Mouse (Mus musculus): ENCODE data around the gene Cyp17a1. TPM values are rescaled to one million over a fixed set of nuclear protein-coding genes. Genes with fewer than 3 reads are reported as not detected.

Cyp17a1 gene
- not detected in 2 replicates for polyA plus RNA-seq (2016; fragmentation: Nextera tagmentation; extraction: Ambion mirVana)

- Histone ChIP-seq H3K4me2 (replicated peaks) (no peak within 1 kb of the TSS), H3K36me3 (no peaks in the 10 kb centered on the region), H3K9me3 (no peaks in the 10 kb centered on the region), H3K9ac (replicated peaks) (no peak within 1 kb of the TSS), H3K4me3 (no peak within 1 kb of the TSS), H3K27me3 (peaks cover 16% of the 10 kb centered on the region; the same call in 1 of the 2 replicates), H3K4me1 (no peaks in the 10 kb centered on the region), H3K27ac (replicated peaks) (no peak within 1 kb of the TSS)
- 77% methylated on average over 5 of the region's 5 CpGs for WGBS
- ATAC-seq (ENCODE audit: low FRiP score, low read depth): no peak
These were observed at the start of gene Cyp17a1 for GRCm38 (mm10) chr19:46672766-46673418. Cyp17a1 (minus strand) TSS chr19:46673172.

GRCm38 (mm10) chr19:46718150-46718549 lies 45.2 kb upstream of the Cyp17a1 start:
- Histone ChIP-seq H3K4me3 (no peak overlapping the region), H3K9me3 (0 out of 2 replicates have a peak, but pooled peaks cover 5% of the 10 kb centered on the region), H3K9ac (replicated peaks) (no peak overlapping the region), H3K27me3 (no peaks in the 10 kb centered on the region), H3K4me1 (no peaks in the 10 kb centered on the region), H3K36me3 (peaks cover 6% of the 10 kb centered on the region; the same call in 1 of the 2 replicates), H3K4me2 (replicated peaks) (no peak overlapping the region), H3K27ac (replicated peaks) (no peak overlapping the region)
- ATAC-seq (ENCODE audit: low FRiP score, low read depth): no peak
- WGBS: 95% methylated on average over 4 of the region's 4 CpGs

- no peak overlapping the region for H3K4me3 ChIP-seq
- no peak overlapping the region for H3K27ac ChIP-seq (replicated peaks)
- no peaks in the 10 kb centered on the region for H3K27me3 ChIP-seq
- H3K9me3 ChIP-seq: 0 out of 2 replicates have a peak, but pooled peaks cover 5% of the 10 kb centered on the region
- ATAC-seq (ENCODE audit: low FRiP score, low read depth): no peak
- H3K36me3 ChIP-seq: peaks cover 6% of the 10 kb centered on the region; the same call in 1 of the 2 replicates
- no peak overlapping the region for H3K4me2 ChIP-seq (replicated peaks)
- WGBS: 92% methylated on average over 8 of the region's 8 CpGs
- H3K9ac ChIP-seq (replicated peaks): no peak overlapping the region
- no peaks in the 10 kb centered on the region for H3K4me1 ChIP-seq
These were observed 42.0 kb upstream of the Cyp17a1 start for GRCm38 (mm10) chr19:46715016-46715415.

GRCm38 (mm10) chr19:46714234-46714633 lies 41.3 kb upstream of the Cyp17a1 start:
- ATAC-seq (ENCODE audit: low FRiP score, low read depth): no peak
- Histone ChIP-seq H3K4me2 (replicated peaks) (no peak overlapping the region), H3K36me3 (peaks cover 6% of the 10 kb centered on the region; the same call in 1 of the 2 replicates), H3K9ac (replicated peaks) (no peak overlapping the region), H3K4me1 (no peaks in the 10 kb centered on the region), H3K27ac (replicated peaks) (no peak overlapping the region), H3K9me3 (0 out of 2 replicates have a peak, but pooled peaks cover 5% of the 10 kb centered on the region), H3K27me3 (no peaks in the 10 kb centered on the region), H3K4me3 (no peak overlapping the region)
- WGBS: 94% methylated on average over 8 of the region's 8 CpGs

- Histone ChIP-seq H3K4me1 (peaks cover 12% of the 10 kb centered on the region), H3K36me3 (no peaks in the 10 kb centered on the region), H3K27ac (replicated peaks) (no peak overlapping the region), H3K4me3 (no peak overlapping the region), H3K4me2 (replicated peaks) (no peak overlapping the region), H3K9ac (replicated peaks) (no peak overlapping the region), H3K27me3 (no peaks in the 10 kb centered on the region), H3K9me3 (no peaks in the 10 kb centered on the region)
- ATAC-seq (ENCODE audit: low FRiP score, low read depth): no peak
- WGBS: 98% methylated on average over 4 of the region's 4 CpGs
These were observed 37.6 kb upstream of the Cyp17a1 start for GRCm38 (mm10) chr19:46710614-46711013.

- H3K9me3 ChIP-seq: no peaks in the 10 kb centered on the region
- H3K4me2 ChIP-seq (replicated peaks): peak within 1 kb of the TSS; percentile 67
- H3K4me1 ChIP-seq: peaks cover 12% of the 10 kb centered on the region
- WGBS: 15% methylated on average over 31 of the region's 31 CpGs
- peak within 1 kb of the TSS; percentile 50 for H3K4me3 ChIP-seq
- ATAC-seq (ENCODE audit: low FRiP score, low read depth): peak; percentile 58; the same call in 1 of the 2 replicates
- peak within 1 kb of the TSS; percentile 53 for H3K9ac ChIP-seq (replicated peaks)
- H3K27me3 ChIP-seq: no peaks in the 10 kb centered on the region
- H3K36me3 ChIP-seq: no peaks in the 10 kb centered on the region
- H3K27ac ChIP-seq (replicated peaks): 0 out of 2 replicates have a peak within 1 kb of the TSS, but pooled peaks have one; percentile 12
These were observed 34.6 kb upstream of the Cyp17a1 start, which contains the start of gene As3mt for GRCm38 (mm10) chr19:46707296-46708151. As3mt (plus strand) TSS chr19:46707458.

- Histone ChIP-seq H3K4me3 (peak overlapping the region; percentile 50; the same call in 1 of the 2 replicates), H3K9me3 (no peaks in the 10 kb centered on the region), H3K4me1 (peaks cover 12% of the 10 kb centered on the region), H3K36me3 (no peaks in the 10 kb centered on the region), H3K4me2 (replicated peaks) (peak overlapping the region; percentile 67), H3K27ac (replicated peaks) (no peak overlapping the region), H3K9ac (replicated peaks) (no peak overlapping the region), H3K27me3 (no peaks in the 10 kb centered on the region)
- 76% methylated on average over 9 of the region's 9 CpGs for WGBS
- no peak for ATAC-seq (ENCODE audit: low FRiP score, low read depth)
These were observed 33.7 kb upstream of the Cyp17a1 start for GRCm38 (mm10) chr19:46706540-46707295.

- Histone ChIP-seq H3K36me3 (peaks cover 5% of the 10 kb centered on the region; the same call in 1 of the 2 replicates), H3K4me3 (no peak overlapping the region), H3K9ac (replicated peaks) (no peak overlapping the region), H3K27ac (replicated peaks) (no peak overlapping the region), H3K9me3 (no peaks in the 10 kb centered on the region), H3K4me2 (replicated peaks) (no peak overlapping the region), H3K27me3 (no peaks in the 10 kb centered on the region), H3K4me1 (peaks cover 12% of the 10 kb centered on the region)
- ATAC-seq (ENCODE audit: low FRiP score, low read depth): no peak
- 76% methylated on average over 7 of the region's 7 CpGs for WGBS
These were observed 33.0 kb upstream of the Cyp17a1 start for GRCm38 (mm10) chr19:46705779-46706495.

- ATAC-seq (ENCODE audit: low FRiP score, low read depth): no peak
- WGBS: 91% methylated on average over 9 of the region's 9 CpGs
- no peaks in the 10 kb centered on the region for H3K9me3 ChIP-seq
- no peak overlapping the region for H3K27ac ChIP-seq (replicated peaks)
- H3K9ac ChIP-seq (replicated peaks): no peak overlapping the region
- peaks cover 6% of the 10 kb centered on the region; the same call in 1 of the 2 replicates for H3K36me3 ChIP-seq
- H3K4me3 ChIP-seq: no peak overlapping the region
- H3K4me1 ChIP-seq: 0 out of 2 replicates have a peak, but pooled peaks cover 5% of the 10 kb centered on the region
- no peak overlapping the region for H3K4me2 ChIP-seq (replicated peaks)
- H3K27me3 ChIP-seq: no peaks in the 10 kb centered on the region
These were observed 28.2 kb upstream of the Cyp17a1 start for GRCm38 (mm10) chr19:46701156-46701555.

- H3K36me3 ChIP-seq: peaks cover 13% of the 10 kb centered on the region
- 77% methylated on average over 10 of the region's 10 CpGs for WGBS
- no peak overlapping the region for H3K27ac ChIP-seq (replicated peaks)
- H3K9ac ChIP-seq (replicated peaks): no peak overlapping the region
- no peaks in the 10 kb centered on the region for H3K9me3 ChIP-seq
- H3K27me3 ChIP-seq: no peaks in the 10 kb centered on the region
- H3K4me1 ChIP-seq: 0 out of 2 replicates have a peak, but pooled peaks cover 5% of the 10 kb centered on the region
- H3K4me2 ChIP-seq (replicated peaks): no peak overlapping the region
- no peak overlapping the region for H3K4me3 ChIP-seq
- no peak for ATAC-seq (ENCODE audit: low FRiP score, low read depth)
These were observed 26.1 kb upstream of the Cyp17a1 start for GRCm38 (mm10) chr19:46699011-46699481.
